Mouse (Mus musculus): Measurements from ENCODE around the gene Palm2.

Palm2 gene

GRCm38 (mm10) chr4:57624819-57625218, 190.8 kb downstream of the Palm2 start:
- DNase-seq, result no peak

GRCm38 (mm10) chr4:57625306-57625705, 191.3 kb downstream of the Palm2 start:
- no peak for DNase-seq

GRCm38 (mm10) chr4:57625756-57626155, 191.7 kb downstream of the Palm2 start:
- DNase-seq, result no peak

GRCm38 (mm10) chr4:57626921-57627320, 192.9 kb downstream of the Palm2 start:
- DNase-seq, result no peak

- DNase-seq, result no peak
Measured at GRCm38 (mm10) chr4:57632386-57632785, 198.3 kb downstream of the Palm2 start.

- DNase-seq, result no peak
Measured at GRCm38 (mm10) chr4:57633052-57633451, 199.0 kb downstream of the Palm2 start.

GRCm38 (mm10) chr4:57634956-57635355, 200.9 kb downstream of the Palm2 start:
- DNase-seq, result no peak

- DNase-seq, result no peak
Measured at GRCm38 (mm10) chr4:57636782-57637482, 202.9 kb downstream of the Palm2 start.

- DNase-seq, result peak; percentile 48
Measured at GRCm38 (mm10) chr4:57637636-57638386, 203.8 kb downstream of the Palm2 start.

GRCm38 (mm10) chr4:57638941-57639340, 204.9 kb downstream of the Palm2 start:
- peak; percentile 35 to 38 for DNase-seq

- DNase-seq, result no peak
Measured at GRCm38 (mm10) chr4:57640222-57640621, 206.2 kb downstream of the Palm2 start.

GRCm38 (mm10) chr4:57640971-57641370, 206.9 kb downstream of the Palm2 start:
- DNase-seq, result no peak

- no peak for DNase-seq
Measured at GRCm38 (mm10) chr4:57650994-57651393, 216.9 kb downstream of the Palm2 start.

GRCm38 (mm10) chr4:57651547-57651946, 217.5 kb downstream of the Palm2 start:
- no peak for DNase-seq

GRCm38 (mm10) chr4:57652185-57652904, 218.3 kb downstream of the Palm2 start:
- DNase-seq, result no peak

GRCm38 (mm10) chr4:57655966-57656365, 221.9 kb downstream of the Palm2 start:
- no peak for DNase-seq

- DNase-seq, result peak; percentile 45 to 48
Measured at GRCm38 (mm10) chr4:57656388-57656787, 222.3 kb downstream of the Palm2 start.

GRCm38 (mm10) chr4:57656861-57657260, 222.8 kb downstream of the Palm2 start:
- DNase-seq, result no peak

GRCm38 (mm10) chr4:57660470-57660869, 226.4 kb downstream of the Palm2 start:
- DNase-seq, result peak; percentile 47 to 57

GRCm38 (mm10) chr4:57666101-57666500, 232.1 kb downstream of the Palm2 start:
- no peak for DNase-seq

GRCm38 (mm10) chr4:57670813-57671469, 236.9 kb downstream of the Palm2 start:
- no peak for DNase-seq

- DNase-seq, result no peak
Measured at GRCm38 (mm10) chr4:57672541-57672940, 238.5 kb downstream of the Palm2 start.

Measured in cerebellum, adult 18-20 months (tissue).